Mouse (Mus musculus) kidney, postnatal 14 days (tissue): Measurements from ENCODE around the gene Mdga1.

ENCODE experiments used
- DNase-seq: peaks from one replicate; pipeline ENCODE4 v3.0.0; 2022; ENCODE audit warnings: mixed read lengths

The Mdga1 gene

GRCm38 (mm10) chr17:29979841-29980240, 10.0 kb upstream of the Mdga1 start:
- no peak for DNase-seq

- DNase-seq: peak; percentile 33
Measured at GRCm38 (mm10) chr17:29979020-29979419, 9.1 kb upstream of the Mdga1 start.

DNA sequence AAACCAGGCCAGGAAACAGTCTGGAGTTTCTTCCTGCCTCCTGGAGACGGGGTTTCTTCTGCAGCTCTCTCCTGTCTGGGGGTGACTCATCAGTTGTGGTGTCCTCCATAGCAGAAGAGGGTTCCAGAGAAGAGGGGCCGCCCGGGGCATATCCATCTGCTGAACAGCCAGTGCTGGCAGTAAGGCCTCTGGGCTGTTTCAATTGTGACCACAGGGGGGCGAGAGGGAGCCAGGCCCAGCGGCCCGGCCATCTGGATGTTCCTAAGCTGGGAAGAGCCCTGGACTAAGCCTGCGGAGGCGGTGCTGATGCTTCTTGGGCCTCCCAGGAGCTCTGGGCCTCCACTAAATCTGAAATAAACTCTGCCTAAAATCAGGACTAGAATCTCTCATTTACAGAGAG, 5.8 kb upstream of the Mdga1 start:
- DNase-seq: peak; percentile 90

DNA sequence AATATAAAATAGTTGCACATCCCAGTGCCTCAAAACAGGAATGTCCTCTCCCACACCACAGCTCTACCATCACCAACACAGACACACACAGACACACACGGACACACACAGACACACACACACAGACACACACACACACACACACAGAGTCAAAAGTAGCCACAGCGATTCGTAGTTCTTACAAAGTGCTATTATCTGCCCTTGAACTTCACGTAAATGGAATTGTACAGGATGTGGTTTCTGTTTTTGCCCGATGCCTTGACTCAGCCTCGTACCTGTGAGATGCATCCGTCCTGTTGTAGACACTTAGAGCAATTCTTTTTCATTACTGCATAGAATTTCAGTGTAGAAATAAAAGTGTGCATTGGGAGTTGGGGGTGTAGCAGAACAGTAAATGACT, 3.3 kb upstream of the Mdga1 start:
- no peak for DNase-seq

DNA sequence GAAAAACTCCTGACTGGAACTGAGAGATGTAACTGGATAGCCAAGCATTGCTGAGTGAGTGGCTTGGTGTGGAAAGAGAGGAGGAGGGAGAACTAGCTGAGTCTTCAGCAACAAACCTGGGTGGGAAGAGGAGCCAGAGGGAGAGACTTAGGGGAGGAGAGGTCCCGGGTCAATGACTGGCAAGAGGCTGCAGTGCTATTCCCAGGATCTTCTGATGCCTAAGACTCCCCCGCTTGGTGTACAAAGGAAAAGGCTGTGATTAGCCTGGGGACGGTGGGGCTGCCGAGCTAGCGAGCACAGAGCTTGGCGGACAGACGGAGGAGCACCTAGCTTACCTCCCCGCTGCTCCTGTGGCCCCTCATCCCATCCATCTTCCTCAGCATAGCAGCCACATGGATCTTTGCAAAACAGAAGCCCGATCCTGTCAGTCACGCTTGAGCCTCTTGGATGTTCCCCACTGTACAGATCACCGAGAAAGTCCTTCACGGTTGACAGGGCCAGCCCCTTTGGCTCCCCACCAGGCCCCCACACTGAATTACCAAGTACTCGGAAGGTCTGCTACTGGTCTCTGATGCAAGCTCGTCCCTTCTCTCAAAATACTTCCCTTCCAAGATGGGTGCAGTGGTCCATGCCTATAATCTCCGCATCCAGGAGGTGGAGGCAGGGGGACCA, 2.0 kb upstream of the Mdga1 start:
- peak; percentile 30 for DNase-seq

GRCm38 (mm10) chr17:29965506-29965905, 4.4 kb downstream of the Mdga1 start:
- DNase-seq: no peak

DNA sequence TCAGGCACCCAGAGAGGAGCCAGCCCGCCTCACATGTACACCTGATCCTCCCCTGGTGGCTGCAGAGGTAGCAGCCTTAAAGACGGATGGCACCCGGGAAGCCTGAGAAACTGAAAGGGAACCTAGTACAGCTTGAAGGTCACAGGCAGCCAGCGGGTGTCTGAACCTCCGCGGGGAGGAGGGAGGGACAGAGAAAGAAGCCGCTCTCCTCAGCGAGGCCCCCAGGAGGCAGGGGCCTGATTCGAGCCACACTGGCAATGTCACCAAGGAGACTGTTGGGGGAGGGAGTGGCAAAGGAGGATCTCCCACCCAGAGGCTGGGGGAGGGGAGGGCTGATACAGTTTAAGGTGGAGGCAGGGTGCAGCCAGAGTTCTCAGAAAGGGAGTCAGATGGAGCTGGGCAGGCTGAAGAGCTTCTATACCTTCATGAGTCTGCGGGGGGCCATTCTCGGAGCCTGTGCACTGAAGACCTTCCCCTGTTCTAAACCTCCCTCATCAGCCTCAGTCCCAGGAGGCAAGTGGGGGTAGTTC, 6.1 kb downstream of the Mdga1 start:
- no peak for DNase-seq

DNA sequence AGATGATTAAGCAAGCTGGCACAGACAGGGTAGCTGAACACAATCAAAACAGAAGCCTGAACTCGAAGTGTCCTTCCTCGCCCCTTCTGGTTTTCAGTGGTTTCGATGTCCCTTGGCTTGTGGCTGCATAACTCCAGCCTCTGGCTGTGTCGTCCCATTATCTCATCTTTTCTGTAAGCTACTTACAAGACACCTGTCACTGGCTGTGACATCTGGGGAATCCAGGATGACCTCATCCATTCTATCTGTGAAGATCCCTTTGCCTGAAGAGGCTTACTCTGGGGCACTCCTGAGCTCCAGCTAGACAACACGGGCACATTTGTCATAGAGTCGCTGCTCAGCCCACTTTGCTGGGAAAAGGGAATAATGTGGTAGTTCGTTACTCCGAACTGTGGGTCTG, 14.0 kb downstream of the Mdga1 start:
- no peak for DNase-seq

GRCm38 (mm10) chr17:29954316-29954715, 15.6 kb downstream of the Mdga1 start:
- DNase-seq: no peak

GRCm38 (mm10) chr17:29951100-29951499, 18.8 kb downstream of the Mdga1 start:
- no peak for DNase-seq

- no peak for DNase-seq
Measured at GRCm38 (mm10) chr17:29950574-29950973, 19.3 kb downstream of the Mdga1 start.

GRCm38 (mm10) chr17:29947271-29947714, 22.6 kb downstream of the Mdga1 start:
- no peak for DNase-seq

GRCm38 (mm10) chr17:29944376-29944775, 25.5 kb downstream of the Mdga1 start:
- DNase-seq: no peak

DNA sequence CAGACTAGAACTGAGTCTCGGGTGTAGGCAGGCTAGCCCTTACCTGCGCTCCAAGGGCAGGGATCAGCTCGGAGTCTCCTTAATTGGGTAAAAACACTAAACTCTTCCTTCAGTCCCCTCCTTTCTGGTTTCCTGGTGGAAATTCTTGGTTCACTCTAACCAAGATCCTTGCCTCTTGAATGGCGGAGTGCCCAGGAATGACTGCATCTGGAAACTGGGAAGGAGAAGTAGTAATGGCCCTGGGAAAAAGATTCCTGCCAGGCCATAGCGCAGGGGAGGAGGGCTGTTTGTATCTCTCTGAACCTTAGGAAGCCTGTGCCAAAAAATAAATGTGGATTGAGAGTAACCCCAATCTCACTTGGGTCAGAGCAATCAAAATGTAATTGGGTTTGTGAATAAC, 30.9 kb downstream of the Mdga1 start:
- no peak for DNase-seq

DNA sequence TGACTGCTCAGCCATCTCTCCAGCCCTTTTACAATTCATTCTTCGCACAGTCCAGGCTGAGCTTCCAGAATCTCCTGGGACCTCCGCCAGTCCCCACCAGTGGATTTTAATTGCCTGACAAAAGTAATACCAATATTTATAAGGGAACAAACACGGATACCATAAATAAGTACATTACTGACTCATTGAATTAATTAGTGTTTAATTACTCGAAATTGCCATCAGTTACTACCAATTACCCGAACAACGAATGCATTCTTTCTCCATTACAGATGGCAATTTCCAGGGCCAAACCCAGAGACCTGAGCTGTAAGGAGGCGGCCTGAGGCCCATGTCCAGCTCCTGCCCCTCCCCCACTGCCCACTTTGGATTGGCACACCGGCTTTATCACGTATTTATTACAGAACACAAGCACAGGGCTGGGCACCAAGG, 32.5 kb downstream of the Mdga1 start:
- DNase-seq: no peak

DNA sequence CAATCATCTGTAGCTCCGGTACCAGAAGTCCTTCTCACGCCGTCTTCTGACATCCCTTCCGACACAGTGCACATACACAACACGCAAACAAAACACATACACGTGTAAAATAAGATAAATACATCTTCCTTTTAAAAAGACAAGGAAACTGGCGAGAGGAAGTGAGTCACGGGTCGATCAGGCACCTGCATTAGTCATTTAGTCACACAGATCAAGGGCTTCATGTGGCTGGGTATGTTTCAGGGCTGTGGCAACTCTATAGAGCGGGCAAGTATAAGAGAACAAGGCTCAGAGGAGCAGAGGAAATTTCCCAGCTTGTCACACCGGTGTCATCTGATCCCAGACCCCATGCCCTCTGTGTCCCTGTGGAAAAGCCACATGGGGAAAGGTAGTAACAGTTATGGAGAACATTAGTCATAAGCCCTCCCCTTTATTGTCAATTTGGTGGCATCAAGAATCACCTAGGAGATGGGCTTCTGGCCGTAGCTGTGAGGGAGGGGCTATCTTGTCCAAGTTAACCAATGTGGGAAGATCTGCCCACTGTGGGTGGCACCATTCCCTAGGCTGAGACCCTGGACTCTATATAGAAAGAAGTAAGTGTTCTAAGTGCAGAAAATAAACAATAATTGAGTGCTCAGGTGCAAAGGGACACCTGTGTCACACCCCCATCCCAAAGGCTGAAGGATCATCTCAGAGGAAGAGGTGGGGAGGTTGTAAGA, 35.6 kb downstream of the Mdga1 start:
- DNase-seq: no peak

DNA sequence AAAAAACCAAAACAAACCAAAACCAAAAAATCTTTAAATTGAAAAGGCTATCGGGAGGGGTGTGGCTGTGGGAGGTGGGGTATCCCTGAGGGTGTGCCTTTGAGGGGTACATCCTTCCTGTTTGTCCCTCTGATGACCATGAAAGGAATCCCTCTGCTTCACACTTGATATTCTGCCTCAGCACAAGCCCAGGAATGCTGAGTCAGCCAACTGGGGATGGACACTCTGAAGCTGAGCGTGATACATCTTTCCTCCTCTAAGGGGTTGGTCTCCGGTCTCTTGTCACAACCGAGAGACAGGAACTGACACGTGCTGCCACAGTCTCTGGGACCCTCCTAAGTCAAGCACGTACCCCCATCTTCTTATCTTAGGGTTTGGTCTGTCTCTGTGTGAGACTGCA, 37.1 kb downstream of the Mdga1 start:
- no peak for DNase-seq

GRCm38 (mm10) chr17:29931224-29931945, 38.5 kb downstream of the Mdga1 start:
- DNase-seq: no peak

DNA sequence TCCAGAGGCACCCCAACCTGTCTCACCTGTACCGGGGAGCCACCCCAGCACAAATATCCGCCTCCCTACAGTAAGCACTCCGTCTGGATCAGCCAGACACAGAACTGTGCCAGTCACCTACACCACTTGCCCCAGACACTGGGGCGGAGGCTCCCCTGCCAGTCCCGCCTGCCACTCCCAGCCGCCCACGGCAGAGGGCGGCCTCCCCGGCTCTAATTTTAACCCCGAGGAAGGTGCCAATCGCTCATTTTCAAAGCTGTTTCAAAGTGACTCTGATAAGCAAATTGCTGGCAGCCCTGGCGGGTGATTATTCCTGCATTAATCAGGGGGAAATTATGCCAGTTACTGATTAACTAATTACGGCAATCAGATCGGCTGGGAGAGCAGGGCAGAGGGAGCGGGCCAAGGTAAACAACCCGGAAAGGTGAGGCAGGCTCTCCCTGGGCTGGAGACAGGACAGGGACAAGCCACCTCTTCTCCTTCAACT, 41.1 kb downstream of the Mdga1 start:
- DNase-seq: peak; percentile 78

DNA sequence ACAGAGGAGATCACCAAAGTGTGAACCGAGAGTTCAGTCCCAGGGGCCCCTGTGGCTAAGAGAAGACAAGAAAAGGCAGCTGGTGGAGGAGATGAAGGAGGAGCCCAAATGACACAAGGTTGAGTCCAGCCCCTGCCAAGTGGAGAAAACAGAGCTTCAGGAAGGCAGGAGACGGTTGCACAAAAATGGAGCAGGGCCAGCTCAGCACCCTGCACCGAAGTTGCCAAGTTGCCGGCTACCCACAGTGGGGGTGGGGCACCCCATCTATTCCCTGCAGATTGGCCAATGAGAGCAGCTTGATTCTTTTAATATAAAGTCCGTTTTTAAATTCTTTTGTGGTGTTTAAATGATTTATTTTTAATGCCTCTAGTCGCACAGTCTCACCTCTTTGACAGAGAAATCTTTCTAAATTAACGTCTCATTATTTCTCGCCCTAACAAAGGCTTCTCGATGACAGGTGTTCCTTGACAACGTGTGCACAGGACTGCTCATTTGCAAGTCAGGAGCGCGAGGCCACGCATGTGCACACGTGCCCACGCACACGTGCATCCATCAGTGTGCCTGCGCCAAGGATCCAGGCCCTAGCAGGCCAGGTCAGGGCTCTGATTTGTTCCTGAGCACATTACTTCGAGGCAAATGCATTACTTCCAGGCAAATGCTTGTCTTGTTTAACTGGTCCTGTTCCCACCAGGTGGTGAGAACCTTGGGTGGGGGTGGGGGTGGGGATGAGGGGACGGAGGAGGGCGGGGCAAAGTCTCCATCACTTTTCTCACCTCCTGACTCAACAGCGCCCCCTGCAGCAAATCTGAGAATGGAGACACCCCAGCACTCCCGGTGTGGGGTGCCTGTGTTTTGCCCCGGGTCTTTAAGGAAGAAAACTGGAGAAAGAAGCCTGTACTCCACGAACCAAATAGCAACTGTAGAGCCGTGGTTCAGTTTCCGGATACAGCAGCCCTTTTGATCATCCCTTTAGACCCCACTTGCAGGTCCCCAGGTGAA, 44.0 kb downstream of the Mdga1 start:
- no peak for DNase-seq

GRCm38 (mm10) chr17:29920089-29920488, 49.8 kb downstream of the Mdga1 start:
- DNase-seq: no peak

- DNase-seq: no peak
Measured at GRCm38 (mm10) chr17:29919552-29919920, 50.4 kb downstream of the Mdga1 start.
